Comparison of ENCODE assay signal across 9 mouse cellular contexts in the genomic region with DNA sequence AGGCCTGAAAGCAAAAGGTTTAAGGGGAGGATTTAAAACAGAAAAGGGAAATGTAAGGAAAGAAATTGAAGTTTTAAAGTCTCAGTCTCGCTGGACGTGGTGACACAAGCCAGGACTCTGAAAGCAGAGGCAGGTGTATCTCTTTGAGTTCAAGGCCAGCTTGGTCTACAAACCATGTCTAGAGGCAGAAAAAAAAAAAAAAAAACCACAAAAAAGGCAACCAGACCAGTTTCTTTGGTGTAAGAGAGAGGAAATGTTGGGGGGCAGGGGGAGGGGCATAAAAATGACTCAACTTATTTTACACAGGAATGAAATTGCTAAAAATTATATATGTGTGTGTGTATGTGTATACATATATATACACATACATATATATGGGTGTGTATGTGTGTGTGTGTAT. TPM values are rescaled to one million over a fixed set of nuclear protein-coding genes. Genes with fewer than 3 reads are reported as not detected.
DNase-seq lines count a peak whose midpoint lies in the region; ATAC-seq and TF ChIP-seq lines count a peak whose summit lies in the region.
"Had no signal": no experiment of that assay in that cellular context is flagged by ENCODE, and none has a peak within 500 bp of the region (broad histone marks: within the 10 kb centered on the region; RNA-seq: fewer than 3 reads in every experiment).

No protein-coding gene starts in this region.

- H3K4me3 ChIP-seq in lung, embryonic 14.5 days (ENCODE audit: low read depth, low read length) = peak overlapping the region; percentile 74
- H3K4me3 ChIP-seq in forebrain, postnatal 0 days (ENCODE audit: low read depth, low read length) = no peak overlapping the region
- no peak overlapping the region for H3K4me3 ChIP-seq in midbrain, embryonic 14.5 days (replicated peaks; ENCODE audit: low read depth, low read length)

- 47% methylated on average over 2 of the region's 2 CpGs for WGBS in lung, embryonic 14.5 days
- 55% methylated on average over 2 of the region's 2 CpGs for WGBS in forebrain, postnatal 0 days
- 62% methylated on average over 2 of the region's 2 CpGs for WGBS in midbrain, embryonic 14.5 days

- H3K9me3 ChIP-seq in lung, embryonic 14.5 days (ENCODE audit: low read depth, low read length) = no peaks in the 10 kb centered on the region
- H3K9me3 ChIP-seq in forebrain, postnatal 0 days (ENCODE audit: low read length) = no peaks in the 10 kb centered on the region
- no peaks in the 10 kb centered on the region for H3K9me3 ChIP-seq in midbrain, embryonic 14.5 days (ENCODE audit: control insufficient read depth, low read length)

- DNase-seq in CD4-positive, CD25-positive, alpha-beta regulatory T cell, adult 2 months (ENCODE audit: low read depth, low spot score) = peak; percentile 14
- no peak for DNase-seq in lung, embryonic 14.5 days
- DNase-seq in lung, postnatal 14 days = no peak
- no peak for DNase-seq in forebrain, postnatal 0 days
- DNase-seq in midbrain, embryonic 14.5 days = no peak
- DNase-seq in right cerebral cortex, postnatal 4 days = no peak
- no peak for DNase-seq in testis, postnatal 10 days (ENCODE audit: low spot score)
- DNase-seq: adrenal gland, adult 8-10 months had no signal

- peak overlapping the region; percentile 83 for H3K4me2 ChIP-seq in lung, embryonic 14.5 days
- H3K4me2 ChIP-seq in forebrain, postnatal 0 days (ENCODE audit: low read depth) = peak overlapping the region; percentile 80; the same call in 1 of the 2 replicates
- peak overlapping the region; percentile 76; the same call in 1 of the 2 replicates for H3K4me2 ChIP-seq in midbrain, embryonic 14.5 days (ENCODE audit: low read length)

- H3K36me3 ChIP-seq in lung, embryonic 14.5 days (ENCODE audit: insufficient read depth) = no peaks in the 10 kb centered on the region
- H3K36me3 ChIP-seq in forebrain, postnatal 0 days (ENCODE audit: insufficient read depth) = no peaks in the 10 kb centered on the region
- no peaks in the 10 kb centered on the region for H3K36me3 ChIP-seq in midbrain, embryonic 14.5 days (ENCODE audit: control insufficient read depth, insufficient read depth, low read length)

- no peak overlapping the region for H3K27ac ChIP-seq in lung, embryonic 14.5 days (ENCODE audit: low read depth)
- H3K27ac ChIP-seq in forebrain, postnatal 0 days (ENCODE audit: low read depth, low read length) = no peak overlapping the region
- H3K27ac ChIP-seq in midbrain, embryonic 14.5 days (replicated peaks; ENCODE audit: low read depth, low read length) = no peak overlapping the region

- peaks cover 11% of the 10 kb centered on the region for H3K4me1 ChIP-seq in lung, embryonic 14.5 days (ENCODE audit: insufficient read depth)
- peaks cover 17% of the 10 kb centered on the region; the same call in 1 of the 2 replicates for H3K4me1 ChIP-seq in forebrain, postnatal 0 days (ENCODE audit: insufficient read depth)
- peaks cover 10% of the 10 kb centered on the region for H3K4me1 ChIP-seq in midbrain, embryonic 14.5 days (ENCODE audit: control insufficient read depth, insufficient read depth, low read length)

- TF ChIP-seq CTCF in lung, embryonic 14.5 days (IDR thresholded peaks at IDR 0.05; ENCODE audit: low read depth) = no peak
- TF ChIP-seq CTCF in forebrain, postnatal 0 days (IDR thresholded peaks at IDR 0.05; ENCODE audit: low read depth) = no peak

- no peaks in the 10 kb centered on the region for H3K27me3 ChIP-seq in lung, embryonic 14.5 days (ENCODE audit: insufficient read depth, low read length)
- no peaks in the 10 kb centered on the region for H3K27me3 ChIP-seq in forebrain, postnatal 0 days (ENCODE audit: insufficient read depth, low read length)
- no peaks in the 10 kb centered on the region for H3K27me3 ChIP-seq in midbrain, embryonic 14.5 days (ENCODE audit: control insufficient read depth, insufficient read depth, low read length)

- no peak overlapping the region for H3K9ac ChIP-seq in lung, embryonic 14.5 days
- H3K9ac ChIP-seq in forebrain, postnatal 0 days = no peak overlapping the region
- no peak overlapping the region for H3K9ac ChIP-seq in midbrain, embryonic 14.5 days (replicated peaks; ENCODE audit: low read length)

- ATAC-seq in CD4-positive, CD25-positive, alpha-beta regulatory T cell, adult 4 months = no peak
- ATAC-seq in lung, embryonic 14.5 days (ENCODE audit: insufficient read depth) = no peak
- ATAC-seq in forebrain, postnatal 0 days = no peak
- no peak for ATAC-seq in midbrain, embryonic 14.5 days (ENCODE audit: low FRiP score, low TSS enrichment)

RNA-seq across cellular contexts. Expression of gene Cnot4, which starts 1.3 kb away (rescaled TPM):
- 10 to 100 TPM; 50.3 to 72.7 TPM for polyA plus RNA-seq in CD4-positive, CD25-positive, alpha-beta regulatory T cell, adult 4 months (2017; shearing (Covaris generic))
- 31.8 and 31.9 TPM in 2 replicates for polyA plus RNA-seq in lung, embryonic 14.5 days (2014; fragmentation: Nextera tagmentation; extraction: Ambion mirVana)
- 29.4 and 30.9 TPM in 2 replicates for total RNA-seq in forebrain, postnatal 0 days (2014; rRNA removed)
- polyA plus RNA-seq in forebrain, postnatal 0 days (2015; fragmentation: Nextera tagmentation; extraction: Ambion mirVana) = 18.8 and 25.5 TPM in 2 replicates
- 35.2 and 39.0 TPM in 2 replicates for polyA plus RNA-seq in midbrain, embryonic 14.5 days (2014; fragmentation: Nextera tagmentation; extraction: Ambion mirVana)

RNA-seq across cellular contexts. Expression of gene Nup205, which starts 42.4 kb away (rescaled TPM):
- 10 to 100 TPM; 17.4 to 17.8 TPM for polyA plus RNA-seq in CD4-positive, CD25-positive, alpha-beta regulatory T cell, adult 4 months (2017; shearing (Covaris generic))
- polyA plus RNA-seq in lung, embryonic 14.5 days (2014; fragmentation: Nextera tagmentation; extraction: Ambion mirVana) = 58.3 and 65.3 TPM in 2 replicates
- total RNA-seq in forebrain, postnatal 0 days (2014; rRNA removed) = 50.6 and 55.3 TPM in 2 replicates
- 9.7 and 10.7 TPM in 2 replicates for polyA plus RNA-seq in forebrain, postnatal 0 days (2015; fragmentation: Nextera tagmentation; extraction: Ambion mirVana)
- polyA plus RNA-seq in midbrain, embryonic 14.5 days (2014; fragmentation: Nextera tagmentation; extraction: Ambion mirVana) = 26.2 and 37.0 TPM in 2 replicates
